Mouse (Mus musculus): Measurements from ENCODE around the gene Ppp1r15a.
"Not testable (repeated sequence)": the region's sequence is repeated elsewhere in the genome, so short reads cannot be mapped to it uniquely, and the experiment has no call there.

Gene Ppp1r15a

DNA sequence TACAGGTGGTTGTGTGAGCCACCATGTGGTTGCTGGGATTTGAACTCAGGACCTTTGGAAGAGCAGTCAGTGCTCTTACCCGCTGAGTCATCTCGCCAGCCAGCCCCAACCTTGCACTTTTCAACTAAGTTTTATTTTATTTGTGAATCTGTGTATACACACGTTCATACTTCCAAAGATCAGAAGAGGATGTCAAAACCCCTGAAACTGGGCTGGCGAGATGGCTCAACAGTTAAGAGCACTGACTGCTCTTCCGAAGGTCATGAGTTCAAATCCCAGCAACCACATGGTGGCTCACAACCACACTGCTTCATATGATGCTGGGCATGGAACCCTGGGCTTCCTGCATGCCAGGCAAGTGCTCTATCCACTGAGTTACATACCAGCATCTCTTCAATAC, 41.1 kb downstream of the Ppp1r15a start:
- in situ Hi-C loops (cut with MboI) = not testable (repeated sequence)

DNA sequence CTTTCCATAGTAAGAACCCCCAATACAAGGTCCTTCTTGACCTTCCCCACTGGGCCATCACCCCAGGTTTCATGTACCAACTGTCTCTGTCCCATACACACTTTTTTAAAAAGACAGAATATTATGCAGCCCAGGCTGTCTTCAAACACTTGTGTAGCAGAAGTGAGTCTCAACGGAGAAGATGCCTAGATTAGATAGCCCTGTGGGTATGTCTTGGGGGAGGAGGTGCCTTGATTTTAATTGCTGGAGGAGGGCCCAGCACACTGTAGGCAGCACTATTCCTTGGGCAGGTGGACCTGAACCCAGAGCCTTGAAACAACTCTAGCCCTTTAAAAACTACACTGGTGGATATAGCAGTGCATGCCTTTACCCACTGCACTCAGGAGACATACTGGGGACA, 43.9 kb downstream of the Ppp1r15a start:
- in situ Hi-C loops (cut with MboI) = no loop called here

DNA sequence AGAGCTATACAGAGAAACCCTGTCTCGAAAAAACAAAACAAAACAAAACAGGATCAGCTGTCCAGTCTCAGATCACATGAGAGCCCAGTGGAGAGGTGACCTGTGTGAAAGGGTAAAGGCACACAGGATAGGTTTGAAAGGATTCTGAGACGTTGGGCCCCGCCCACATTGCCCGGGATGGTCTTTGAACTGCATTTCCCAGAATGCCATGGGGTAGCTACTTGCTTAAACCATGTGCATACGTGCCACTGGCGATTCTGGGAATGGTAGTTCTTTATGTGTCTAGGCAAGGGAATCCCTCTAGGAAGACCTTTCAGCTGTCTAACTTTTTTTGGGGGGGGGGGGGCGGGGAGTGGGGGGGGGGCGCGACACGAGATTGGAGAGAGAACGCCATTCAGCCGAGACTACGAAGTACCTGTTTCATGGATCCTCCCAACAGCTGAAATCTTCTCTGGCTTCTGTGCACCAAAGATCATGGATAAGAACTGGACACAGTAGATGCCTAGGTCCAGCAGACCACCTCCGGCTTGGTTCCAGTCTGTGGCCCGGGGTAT, 44.6 kb downstream of the Ppp1r15a start, which contains the start of gene Tulp2:
Gene Tulp2 (plus strand): TSS at position 504 of the 554 bp plus-strand sequence.
- in situ Hi-C loops (cut with MboI) = no loop called here

DNA sequence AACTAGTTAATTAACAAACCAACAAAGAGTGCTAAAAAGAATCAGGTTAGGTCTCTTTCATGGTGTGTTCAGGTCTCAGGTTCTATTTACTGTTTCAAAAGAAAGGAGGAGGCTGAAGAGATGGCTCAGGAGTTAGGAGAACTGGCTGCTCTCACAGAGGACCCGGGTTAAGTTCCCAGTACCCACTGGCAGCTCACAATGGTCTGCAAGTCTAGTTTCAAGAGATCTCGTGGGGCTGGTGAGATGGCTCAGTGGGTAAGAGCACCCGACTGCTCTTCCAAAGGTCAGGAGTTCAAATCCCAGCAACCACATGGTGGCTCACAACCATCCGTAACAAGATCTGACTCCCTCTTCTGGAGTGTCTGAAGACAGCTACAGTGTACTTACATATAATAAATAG, 45.8 kb downstream of the Ppp1r15a start:
- in situ Hi-C loops (cut with MboI) = not testable (repeated sequence)

DNA sequence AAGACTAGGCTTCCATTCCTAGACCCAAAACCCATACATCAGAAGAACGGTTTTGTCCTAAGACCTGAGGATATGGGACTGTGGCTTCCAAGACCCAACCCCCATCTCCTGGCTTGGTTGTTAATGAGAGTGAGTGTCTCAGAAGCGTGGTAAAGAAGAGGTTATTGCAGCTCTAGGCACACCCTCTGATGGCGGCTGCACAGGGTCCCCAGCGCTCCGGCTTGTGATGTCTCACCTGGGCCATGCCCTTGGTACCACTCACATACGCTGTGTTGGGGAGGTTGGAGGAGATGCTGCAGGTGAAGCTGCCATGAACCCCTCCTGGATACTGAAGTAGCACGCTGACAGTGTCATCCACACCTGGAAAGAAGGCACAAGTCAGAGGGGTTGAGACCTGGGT, 47.3 kb downstream of the Ppp1r15a start:
- in situ Hi-C loops (cut with MboI) = no loop called here

DNA sequence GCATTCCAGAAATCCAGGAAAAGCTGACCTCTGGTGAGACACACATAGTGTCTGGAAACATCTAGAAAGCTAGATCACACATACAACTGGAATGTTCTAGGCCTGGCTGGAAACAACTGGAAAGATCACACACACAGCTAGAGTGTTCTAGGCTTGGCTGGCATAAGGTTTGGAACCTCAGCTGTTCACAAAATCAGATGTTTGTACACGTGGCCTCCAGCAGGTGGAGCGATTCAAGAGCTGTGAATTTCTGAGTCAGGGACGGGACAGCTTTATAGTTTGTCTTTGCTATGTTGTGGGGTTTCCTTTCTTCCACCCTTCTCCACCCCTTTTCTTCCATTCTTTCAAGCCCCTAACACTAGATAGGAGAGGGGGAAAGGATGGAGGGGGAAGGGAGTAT, 49.1 kb downstream of the Ppp1r15a start:
- in situ Hi-C loops (cut with MboI) = no loop called here

DNA sequence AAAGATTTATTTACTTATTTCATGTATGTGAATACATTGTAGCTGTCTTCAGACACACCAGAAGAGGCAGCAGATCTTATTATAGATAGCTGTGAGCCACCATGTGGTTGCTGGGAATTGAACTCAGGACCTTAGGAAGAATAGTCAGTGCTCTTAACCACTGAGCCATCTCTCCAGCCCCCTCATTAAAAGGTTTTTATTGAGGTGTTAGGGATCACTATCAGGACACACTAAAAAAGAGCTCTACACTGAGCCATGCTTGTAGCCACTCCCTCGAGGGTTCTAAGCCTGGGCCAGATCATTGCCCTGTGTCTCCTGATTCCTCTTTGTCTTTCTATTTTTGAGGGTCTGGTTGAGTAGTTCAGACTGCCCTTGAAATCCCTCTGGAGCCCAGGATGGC, 49.6 kb downstream of the Ppp1r15a start:
- in situ Hi-C loops (cut with MboI) = no loop called here

DNA sequence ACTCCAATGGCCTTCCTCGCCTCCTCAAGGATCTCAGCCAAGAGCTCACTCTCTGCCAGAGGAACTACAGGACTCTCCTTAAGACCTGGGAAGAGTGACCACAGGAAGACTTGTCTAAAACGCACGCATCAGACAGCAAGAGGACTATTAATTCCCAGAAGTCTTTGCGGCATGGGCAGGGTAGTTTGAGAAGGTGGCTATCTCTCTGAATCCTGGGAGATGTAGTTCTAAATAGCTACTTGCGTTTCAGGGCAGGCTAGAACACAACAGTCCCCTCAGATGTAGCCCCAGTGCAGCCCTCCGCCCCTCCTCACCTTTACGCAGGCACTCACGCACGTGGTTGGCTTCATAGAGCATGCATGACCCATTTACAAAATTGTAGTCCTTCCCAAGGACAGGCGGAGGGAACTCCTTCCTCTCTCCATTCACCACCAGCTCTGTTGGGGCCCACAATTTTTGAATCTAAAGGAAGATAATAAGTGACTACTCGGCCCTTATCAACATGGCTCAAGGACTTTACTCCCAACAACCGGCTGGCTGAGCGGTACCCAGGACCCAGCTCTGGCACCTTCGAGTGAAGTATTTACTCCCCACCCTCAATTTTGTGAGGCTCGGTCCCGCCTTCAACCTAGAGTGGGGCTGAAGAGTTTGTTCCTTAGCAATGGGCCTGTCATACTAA, 50.6 kb downstream of the Ppp1r15a start:
- in situ Hi-C loops (cut with MboI) = no loop called here
